Mouse (Mus musculus) regulatory T cell (primary cell): Measurements from ENCODE around the gene Tango6.

Experiments
- in situ Hi-C: fragments of 300-600 bp; cut with MboI, MseI; formaldehyde crosslinking; loops from one replicate; pipeline ENCODE4 v1.15.1; 2025; ENCODE audit warnings: high pct_unique_total_duplicates

The Tango6 gene

DNA sequence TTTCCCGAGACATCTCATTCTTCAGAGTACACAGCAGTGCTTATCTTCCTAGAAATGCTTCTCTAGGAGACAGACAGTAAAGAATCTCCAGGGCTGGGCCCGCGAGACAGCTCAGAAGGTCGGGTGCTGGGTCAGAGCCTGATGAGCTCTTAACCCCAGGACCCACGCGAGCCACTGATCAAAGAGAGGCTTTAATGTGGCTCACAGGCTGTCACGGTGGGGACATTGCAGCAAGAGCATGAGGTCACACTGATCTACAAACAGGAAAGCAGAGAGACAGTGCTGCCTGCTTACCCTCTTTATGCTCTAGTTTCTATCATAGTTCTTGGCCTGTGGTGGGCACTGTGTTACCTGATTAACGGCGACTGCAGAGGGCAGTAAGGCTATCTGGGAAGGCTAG is 126.9 kb downstream of the Tango6 start:
- in situ Hi-C loops = no loop called here

- in situ Hi-C loops = no loop called here
Observed at GRCm38 (mm10) chr8:106810406-106810805, 127.5 kb downstream of the Tango6 start.

- in situ Hi-C loops = no loop called here
Observed at GRCm38 (mm10) chr8:106812560-106812959, 129.7 kb downstream of the Tango6 start.

GRCm38 (mm10) chr8:106816431-106817170 is 133.7 kb downstream of the Tango6 start:
- in situ Hi-C loops = no loop called here

DNA sequence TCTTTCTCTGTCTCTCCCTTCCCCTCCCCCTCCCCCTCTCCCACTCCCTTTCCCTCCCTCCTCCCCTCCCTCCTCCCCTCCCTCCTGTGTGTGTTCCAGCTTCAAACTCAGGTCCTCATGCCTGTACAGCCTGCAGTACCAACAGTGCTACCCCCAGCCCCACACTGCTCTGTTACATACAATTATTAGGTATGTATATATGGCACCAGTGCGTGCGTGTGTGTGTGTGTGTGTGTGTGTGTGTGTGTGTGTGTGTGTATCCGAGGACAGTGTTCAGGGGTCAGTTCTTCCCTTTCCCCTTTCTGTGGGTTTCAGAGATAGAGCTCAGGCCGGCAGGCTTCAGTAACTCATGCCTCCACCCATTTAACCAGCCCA is 134.3 kb downstream of the Tango6 start:
- in situ Hi-C loops = no loop called here

DNA sequence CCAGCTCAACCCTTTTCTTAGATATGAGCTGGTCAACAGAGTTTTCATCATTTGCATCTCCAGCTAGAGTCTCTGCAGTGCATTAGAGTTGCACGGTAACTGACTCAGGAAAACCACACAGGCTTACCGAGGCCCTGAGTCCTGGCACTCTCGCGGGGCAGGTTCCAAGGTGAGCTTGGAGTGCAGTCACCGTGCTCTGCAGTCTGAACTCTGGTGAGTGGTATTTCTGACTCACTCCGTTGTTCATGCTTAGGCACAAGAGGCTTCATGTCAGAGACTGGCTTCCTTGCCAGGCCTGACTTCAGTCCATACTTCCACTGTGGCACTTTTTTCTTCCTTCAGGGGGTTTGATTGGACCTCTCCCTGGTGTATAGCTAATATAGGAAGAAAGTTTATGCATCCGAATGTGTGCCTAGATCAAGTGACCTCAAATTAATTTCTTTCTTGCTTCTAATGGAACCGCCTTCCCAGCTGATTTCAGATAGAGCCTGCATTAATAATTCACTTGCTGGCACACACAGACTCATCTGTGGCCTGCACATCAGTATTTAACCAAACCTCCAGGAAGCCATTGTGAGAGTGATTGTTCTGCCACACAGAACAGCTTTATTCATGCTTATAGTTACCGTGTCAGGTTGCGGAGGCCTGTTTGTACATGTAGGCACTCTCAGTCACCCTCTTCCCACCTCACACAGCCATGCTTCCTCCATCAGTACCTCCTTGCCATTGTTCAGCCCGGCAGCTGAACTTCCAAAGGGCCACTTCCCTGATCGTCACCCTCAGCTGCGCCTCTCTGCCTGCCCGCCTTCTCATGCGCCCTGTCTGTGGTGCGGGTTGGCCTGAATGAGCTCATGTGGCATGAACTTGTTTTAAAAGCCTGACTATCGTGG is 136.0 kb downstream of the Tango6 start:
- in situ Hi-C loops = no loop called here

DNA sequence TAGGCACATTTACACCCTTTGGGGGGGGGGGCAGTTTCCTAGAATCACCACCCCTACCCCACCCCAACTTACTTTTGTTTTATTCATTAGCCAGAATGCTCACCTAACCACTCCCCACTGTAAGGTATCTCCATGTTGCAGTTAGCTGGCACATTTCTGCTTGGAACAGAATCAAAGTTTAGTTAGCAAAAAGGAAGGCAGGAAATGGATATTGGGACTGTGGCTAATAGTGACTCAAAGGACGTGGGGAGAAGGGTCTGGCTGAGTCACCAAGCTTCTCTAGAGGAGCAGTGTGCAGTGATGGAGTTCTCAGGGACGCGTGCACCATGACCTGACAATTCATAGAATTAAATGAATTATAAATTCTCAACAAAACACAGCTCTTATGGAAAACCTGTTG is 136.7 kb downstream of the Tango6 start:
- in situ Hi-C loops = no loop called here

DNA sequence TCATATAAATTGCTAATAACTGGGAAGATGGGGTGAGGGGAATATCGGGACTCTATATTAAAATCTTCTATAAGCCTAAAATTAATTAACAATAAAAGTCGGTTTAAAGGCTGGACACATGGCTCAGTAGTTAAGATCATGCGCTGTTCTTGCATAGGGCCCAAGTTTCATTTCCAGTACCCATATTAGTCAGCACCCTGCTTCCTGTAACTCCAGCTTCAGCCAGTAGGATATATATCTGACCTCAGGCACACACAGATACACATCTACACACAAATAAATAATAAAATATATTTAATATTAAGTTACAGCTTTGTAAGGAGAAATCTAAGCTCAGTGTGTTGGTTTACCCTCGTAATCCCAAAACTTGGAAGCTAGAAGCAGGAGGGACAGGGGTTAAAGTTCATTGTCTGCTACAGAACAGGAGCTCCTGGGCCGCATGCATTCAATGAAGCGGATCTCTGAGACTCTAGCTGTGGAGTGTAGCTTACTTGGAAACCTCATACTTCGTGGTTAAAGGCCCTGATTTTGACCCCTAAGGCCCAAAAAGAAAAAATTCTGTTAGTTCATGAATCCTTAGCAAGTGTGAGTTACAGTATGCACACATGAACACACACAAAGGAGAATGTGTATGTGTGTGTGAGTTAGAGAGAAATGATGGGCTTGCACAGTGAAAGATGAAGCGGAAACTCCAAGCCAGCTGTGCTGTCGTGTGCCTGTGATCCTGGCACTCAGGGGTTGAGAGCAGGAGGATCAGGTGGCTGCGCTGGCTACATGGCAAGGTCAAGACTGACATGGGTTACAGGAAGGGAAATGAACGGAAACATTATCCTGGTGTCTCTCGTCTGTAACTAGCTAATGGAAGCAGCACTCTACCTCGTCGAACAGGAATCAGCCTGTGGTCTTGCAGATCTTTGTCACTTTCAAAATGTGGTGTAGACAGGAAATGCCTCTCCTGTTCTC is 138.0 kb downstream of the Tango6 start:
- in situ Hi-C loops = no loop called here

GRCm38 (mm10) chr8:106828921-106829320 is 146.1 kb downstream of the Tango6 start:
- in situ Hi-C loops = no loop called here

DNA sequence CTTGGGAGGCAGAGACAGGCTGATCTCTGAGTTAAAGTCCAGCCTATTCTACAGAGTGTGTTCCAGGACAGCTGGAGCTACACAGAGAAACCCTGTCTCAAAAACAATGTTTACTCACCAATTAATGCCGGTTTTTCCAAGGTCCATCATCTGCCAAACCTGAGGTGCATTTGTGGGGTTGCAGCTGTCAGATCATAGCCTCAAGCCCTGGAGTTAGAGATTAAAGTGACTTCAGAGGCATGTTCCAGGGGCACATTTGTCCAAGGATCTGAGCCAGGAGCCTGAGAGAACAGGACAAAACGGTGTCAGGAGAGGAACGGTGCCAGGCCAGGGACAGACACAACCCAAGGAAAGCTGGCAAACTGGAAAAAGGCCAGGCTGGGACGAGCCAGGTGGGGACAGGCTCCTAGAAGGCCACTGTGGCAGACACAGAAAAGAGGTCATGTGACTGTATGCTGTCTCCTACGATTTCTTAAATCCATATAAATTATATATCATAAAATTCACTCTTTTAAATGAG is 146.7 kb downstream of the Tango6 start:
- in situ Hi-C loops = no loop called here

GRCm38 (mm10) chr8:106834899-106835298 is 152.0 kb downstream of the Tango6 start:
- in situ Hi-C loops = no loop called here

GRCm38 (mm10) chr8:106836525-106836924 is 153.7 kb downstream of the Tango6 start:
- in situ Hi-C loops = no loop called here

- in situ Hi-C loops = no loop called here
Observed at GRCm38 (mm10) chr8:106838803-106839202, 155.9 kb downstream of the Tango6 start.

DNA sequence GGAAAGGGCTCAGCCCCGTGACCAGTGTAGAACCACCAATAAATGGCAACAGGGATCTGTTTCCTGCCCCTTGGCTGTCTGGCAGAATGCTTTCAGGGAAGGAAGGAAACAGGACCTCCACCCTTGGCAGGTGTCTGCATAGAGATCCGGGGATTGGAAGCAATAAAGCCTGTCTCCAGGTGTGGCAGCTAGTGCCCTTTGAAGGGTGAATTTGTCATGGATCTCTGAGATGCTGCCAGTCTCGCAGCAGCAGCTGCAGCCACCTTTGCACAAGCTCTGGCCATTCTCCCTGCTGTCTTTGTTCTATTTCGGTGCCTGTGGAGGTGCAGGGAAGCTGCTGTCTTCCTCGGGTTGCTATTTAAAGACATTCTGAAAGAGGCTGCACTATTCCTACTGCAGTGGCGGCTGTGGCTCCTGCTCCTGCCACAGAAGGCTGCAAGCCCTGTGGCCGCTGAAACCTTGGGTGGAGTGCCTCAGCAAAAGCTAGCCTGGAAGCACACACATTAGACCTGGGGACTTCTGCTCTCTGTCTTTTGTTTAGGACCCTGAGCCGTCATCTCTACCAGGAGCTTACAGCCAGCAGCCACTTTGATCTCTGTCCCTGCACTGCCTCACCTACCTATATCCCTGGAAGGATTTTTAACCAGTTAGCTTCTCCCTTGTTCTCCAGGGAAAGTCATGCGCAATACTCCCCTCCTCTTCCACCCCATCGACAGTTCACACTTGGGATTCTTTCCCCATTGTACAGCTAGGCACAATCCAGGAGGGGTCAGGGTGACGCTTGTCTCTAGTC is 156.5 kb downstream of the Tango6 start:
- in situ Hi-C loops = no loop called here

GRCm38 (mm10) chr8:106850034-106850433 is 167.2 kb downstream of the Tango6 start:
- in situ Hi-C loops = loop anchor here (25.0 kb wide), 1 partner anchor 1087 kb away; the partner anchor contains the start of gene Zfhx3

DNA sequence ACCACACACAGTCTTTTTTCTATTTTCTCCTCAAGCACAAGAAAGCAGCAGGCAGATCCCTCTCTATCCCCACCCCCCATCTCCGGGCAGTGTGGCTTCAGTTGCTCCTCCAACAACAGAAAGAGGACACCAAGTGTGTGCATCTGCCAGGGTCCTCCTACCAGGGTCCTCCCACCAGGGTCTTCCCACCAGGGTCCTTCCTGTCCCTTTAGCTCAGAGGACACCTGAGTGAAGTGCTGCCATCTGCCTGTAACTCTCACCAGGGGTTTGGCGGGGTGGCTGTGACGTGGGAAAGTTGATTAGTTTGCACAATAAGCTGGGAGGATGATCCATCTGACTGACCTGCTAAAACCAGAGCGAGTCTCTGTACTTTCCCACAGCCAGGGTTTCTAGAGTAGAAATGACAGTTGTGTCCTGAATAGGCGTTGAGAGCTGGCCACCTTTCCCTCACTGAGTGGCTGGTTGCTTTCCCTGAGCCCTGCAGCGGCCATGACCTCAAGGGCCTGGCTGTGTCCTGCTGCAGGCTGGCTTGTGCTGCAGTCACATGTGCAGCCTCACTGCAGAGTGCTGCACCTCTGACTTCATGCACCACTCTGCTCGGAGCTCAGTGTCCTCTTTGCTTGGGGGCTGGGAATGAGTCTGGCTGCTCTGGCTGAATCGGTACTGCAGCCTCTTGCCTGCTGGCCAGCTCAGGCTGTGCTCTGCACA is 171.8 kb downstream of the Tango6 start:
- in situ Hi-C loops = loop anchor here (25.0 kb wide), 1 partner anchor 1083 kb away; the partner anchor contains the start of gene Zfhx3

DNA sequence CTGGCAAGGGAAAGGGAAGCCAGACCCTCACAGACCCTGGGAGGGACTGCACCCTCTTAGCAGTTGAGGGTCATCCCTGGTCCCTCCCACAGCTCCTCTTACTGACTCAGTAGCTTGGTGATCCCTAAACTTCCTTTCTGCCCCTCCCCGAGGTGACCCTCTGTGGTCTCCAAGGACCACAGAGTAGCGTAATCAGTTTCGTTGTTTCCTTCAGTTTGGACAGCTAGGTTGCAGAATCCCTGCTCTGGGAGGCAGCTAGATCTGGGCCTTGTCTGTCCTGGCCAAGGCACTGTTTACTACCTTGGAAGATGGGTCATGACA is 172.3 kb downstream of the Tango6 start:
- in situ Hi-C loops = loop anchor here (25.0 kb wide), 1 partner anchor 1082 kb away; the partner anchor contains the start of gene Zfhx3

DNA sequence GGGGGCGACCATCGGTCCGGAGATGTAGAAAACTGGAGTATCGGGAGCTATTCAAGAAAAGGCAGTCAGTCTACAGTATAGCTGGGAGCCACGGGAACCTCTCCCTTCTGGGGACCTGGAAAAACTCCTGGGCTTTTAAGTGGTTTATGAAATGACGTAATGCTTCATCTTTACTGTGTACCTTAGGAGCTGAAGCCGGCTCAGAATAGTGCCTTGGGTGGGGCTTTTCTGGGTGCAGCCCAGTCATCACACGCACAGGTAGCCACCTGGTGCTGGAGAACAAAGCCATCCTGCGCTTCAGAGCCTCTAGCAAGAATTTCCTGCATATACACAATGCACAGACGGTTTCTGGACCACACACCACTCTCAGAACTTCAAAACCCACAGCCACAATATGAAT is 180.0 kb downstream of the Tango6 start:
- in situ Hi-C loops = loop anchor here (25.0 kb wide), 1 partner anchor 1074 kb away; the partner anchor contains the start of gene Zfhx3

DNA sequence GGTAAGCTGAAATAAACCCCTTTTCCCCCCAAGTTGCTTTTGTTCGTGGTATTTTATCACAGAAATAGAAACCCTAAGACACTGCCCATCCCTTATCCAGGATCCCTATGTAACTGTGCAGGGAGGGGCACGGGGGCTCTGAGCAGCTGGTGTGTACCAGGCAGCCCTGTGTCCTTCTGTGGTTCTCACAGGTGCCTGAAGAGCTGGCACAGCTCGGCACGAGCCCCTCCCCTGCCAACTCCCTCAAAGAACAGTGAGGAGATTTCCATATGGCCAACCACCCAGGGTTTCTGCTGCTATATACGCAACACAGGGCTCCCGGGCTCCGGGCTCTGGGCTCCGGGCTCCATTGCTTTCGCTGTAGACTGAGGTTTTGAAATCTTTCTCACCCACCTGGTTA is 182.5 kb downstream of the Tango6 start:
- in situ Hi-C loops = loop anchor here (25.0 kb wide), 1 partner anchor 1072 kb away; the partner anchor contains the start of gene Zfhx3

DNA sequence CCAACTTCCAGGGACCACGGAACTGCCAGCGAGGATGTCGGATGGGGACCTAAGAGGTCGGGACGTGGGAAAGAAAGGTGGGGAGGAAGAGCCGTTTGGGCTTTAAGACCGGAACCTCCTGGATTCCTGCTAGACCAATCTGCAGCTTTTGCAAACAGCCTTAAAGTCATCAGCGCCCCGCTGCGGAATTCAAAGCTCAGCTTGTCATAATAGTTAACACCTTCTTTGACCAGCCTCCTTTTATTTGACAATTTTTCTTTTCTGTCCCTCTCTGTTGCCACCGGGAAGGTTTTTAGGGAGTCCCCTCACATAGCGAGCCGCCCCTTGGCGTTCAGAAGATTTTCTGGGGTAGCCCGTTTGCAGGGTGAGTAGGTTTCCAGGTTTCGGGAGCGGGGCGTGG is 187.2 kb downstream of the Tango6 start, which contains the start of gene Has3:
Gene Has3, plus strand, starts transcription at position 192 of the 400 bp plus-strand sequence.
- in situ Hi-C loops = loop anchor here (25.0 kb wide), 1 partner anchor 1067 kb away; the partner anchor contains the start of gene Zfhx3
